Mouse (Mus musculus) layer of hippocampus, postnatal 25 days (tissue): Measurements from ENCODE around the gene Zfc3h1. TPM values are rescaled to one million over a fixed set of nuclear protein-coding genes. Genes with fewer than 3 reads are reported as not detected.

Source experiments
- DNase-seq, 2 experiments: peaks; one replicate each; pipeline ENCODE4 v3.0.0; 2022; ENCODE audit warnings: mixed read lengths in 2 of 2, low spot score in 1 of 2; ENCODE audit errors: extremely low spot score in 1 of 2
- total RNA-seq, 2 experiments: library from RNA; stranded (reverse); gene quantifications; 2 replicates each; pipeline ENCODE4 v1.2.3; 2021

Zfc3h1 gene
- total RNA-seq, 2 experiments from 2014 or later = 42.7 to 56.7 TPM

GRCm38 (mm10) chr10:115473213-115473961 lies 88.6 kb downstream of the Zfc3h1 start:
- no peak for DNase-seq

DNA sequence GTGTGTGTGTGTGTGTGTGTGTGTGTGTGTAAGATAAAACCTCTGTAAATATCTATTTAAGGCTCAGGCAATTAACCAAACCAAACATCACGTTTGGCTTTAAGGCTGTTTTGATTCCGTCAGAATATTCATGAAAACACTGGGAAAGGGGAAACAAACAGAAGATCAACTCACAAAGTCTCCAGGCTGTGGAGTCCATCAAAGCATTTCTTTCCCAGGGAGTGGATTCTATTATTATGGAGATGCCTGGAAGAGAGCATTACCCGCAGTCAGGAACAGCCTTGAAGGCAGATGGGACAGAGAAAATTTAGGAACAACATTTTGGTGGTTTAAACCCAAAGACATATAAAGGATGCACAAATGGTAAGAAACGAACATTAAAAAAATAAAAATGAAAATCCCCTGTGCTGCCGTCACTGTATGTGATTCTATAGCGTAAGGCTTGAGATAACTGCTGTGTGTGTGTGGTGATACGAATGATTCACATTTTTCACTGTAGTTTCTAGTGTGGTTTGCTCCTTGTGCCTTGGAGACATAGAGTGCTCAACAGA lies 90.3 kb downstream of the Zfc3h1 start:
- no peak for DNase-seq

DNA sequence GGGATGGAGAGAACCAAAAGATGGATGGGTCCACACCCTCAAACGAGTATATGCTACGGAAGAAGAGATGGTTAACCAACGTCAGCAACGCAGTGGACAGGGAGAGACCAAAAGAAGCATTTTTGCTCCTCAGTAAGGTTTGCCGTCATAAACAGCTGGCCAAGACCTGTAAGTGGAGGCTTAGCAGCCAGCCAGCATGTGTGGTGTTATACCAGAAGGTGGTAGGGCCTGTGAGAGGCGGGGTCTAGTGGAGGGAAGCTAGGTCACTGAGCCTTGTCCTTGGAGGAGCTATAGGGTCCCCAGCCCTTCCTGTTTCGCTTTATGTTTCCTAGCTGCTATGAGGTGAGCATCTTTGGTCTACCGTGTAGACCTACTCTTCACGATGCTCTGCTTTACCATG lies 91.7 kb downstream of the Zfc3h1 start:
- DNase-seq = no peak

DNA sequence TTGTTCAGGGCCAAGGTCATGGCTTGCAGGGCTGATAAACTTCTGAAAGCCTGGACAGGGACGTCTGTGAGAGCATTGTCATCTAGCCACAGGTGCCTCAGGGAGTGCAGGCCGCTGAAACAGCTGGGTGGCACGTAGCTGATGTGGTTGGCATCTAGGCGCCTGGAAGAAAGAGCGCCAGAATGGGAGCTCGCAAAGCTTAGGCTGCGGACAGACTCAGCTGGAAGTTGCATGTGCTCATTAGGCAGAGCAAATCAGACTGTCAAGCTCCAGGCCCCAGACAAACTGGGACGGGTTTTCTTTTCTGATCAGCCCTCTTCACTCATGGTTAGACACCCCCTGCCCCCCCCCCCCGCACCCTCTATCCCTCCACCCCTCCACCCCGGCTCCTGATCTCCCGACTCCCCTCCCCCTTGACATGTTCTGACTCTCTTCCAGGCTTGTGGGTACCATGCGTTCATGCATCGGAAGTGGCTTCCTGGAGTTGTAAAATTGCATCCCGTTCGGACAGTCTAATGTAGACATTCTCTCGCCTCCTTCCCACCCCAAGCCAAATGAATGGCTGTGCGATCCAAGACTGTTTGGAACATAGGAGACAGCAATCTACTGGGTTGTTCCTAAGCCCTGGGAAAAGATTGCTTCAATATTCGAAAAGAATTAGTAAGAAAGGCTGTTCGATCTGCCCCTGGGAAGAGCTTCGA lies 93.8 kb downstream of the Zfc3h1 start:
- DNase-seq = no peak

Other genes with a start within 250 kb of the Zfc3h1 start
- 1 to 10 TPM in 1 of 2 experiments, under 1 TPM in 1; 0.63 to 1.1 TPM for gene Tph2, start 199.9 kb upstream of the Zfc3h1 start, total RNA-seq
- gene Tbc1d15, start 133.5 kb upstream of the Zfc3h1 start, total RNA-seq = 10 to 100 TPM; 58.1 to 65.3 TPM
- gene Rab21, start 69.4 kb upstream of the Zfc3h1 start, total RNA-seq = 10 to 100 TPM; 53.9 to 54.2 TPM
- 10 to 100 TPM; 43.4 to 46.8 TPM for gene Tmem19, start 22.5 kb upstream of the Zfc3h1 start, total RNA-seq
- 10 to 100 TPM; 13.0 to 14.8 TPM for gene Thap2, start 516 bp upstream of the Zfc3h1 start, total RNA-seq
- gene A930009A15Rik, start 185.0 kb downstream of the Zfc3h1 start, total RNA-seq = under 1 TPM; 0.54 to 0.75 TPM
- 1 to 10 TPM; 1.8 to 2.9 TPM for gene Lgr5, start 202.8 kb downstream of the Zfc3h1 start, total RNA-seq